Mouse (Mus musculus) testis, adult 2 months (tissue): ENCODE data around the gene Inpp4b. TPM values are rescaled to one million over a fixed set of nuclear protein-coding genes. Genes with fewer than 3 reads are reported as not detected.

Experiments used
- H3K27ac ChIP-seq: fragments of 200-500 bp; 2 replicates; pipeline ENCODE4 v1.5.1; 2012; ENCODE audit warnings: low read depth, low read length; ENCODE audit not compliant: control insufficient read depth, insufficient read depth
- H3K27me3 ChIP-seq: fragments of 200-500 bp; 2 replicates; pipeline ENCODE4 v1.6.1; 2012; ENCODE audit warnings: mild to moderate bottlenecking, low read length, moderate library complexity; ENCODE audit not compliant: control insufficient read depth, insufficient read depth
- H3K36me3 ChIP-seq: fragments of 200-500 bp; 2 replicates; pipeline ENCODE4 v1.6.1; 2012; ENCODE audit warnings: mild to moderate bottlenecking, low read length; ENCODE audit not compliant: control insufficient read depth, insufficient read depth
- H3K4me1 ChIP-seq: fragments of 200-500 bp; 2 replicates; pipeline ENCODE4 v1.6.1; 2012; ENCODE audit warnings: low read length; ENCODE audit not compliant: control insufficient read depth, insufficient read depth
- H3K4me3 ChIP-seq: fragments of 200-500 bp; 2 replicates; pipeline ENCODE4 v1.5.1; 2012; ENCODE audit warnings: low read depth, mild to moderate bottlenecking, low read length, moderate library complexity, mixed read lengths; ENCODE audit not compliant: control insufficient read depth
- CTCF ChIP-seq: fragments of 200-500 bp; IDR thresholded peaks from 2 replicates; pipeline ENCODE4 v1.5.1; 2012; ENCODE audit warnings: low read depth, mild to moderate bottlenecking, inconsistent platforms, low read length, moderate library complexity; ENCODE audit not compliant: control insufficient read depth, insufficient read depth, insufficient replicate concordance
- POLR2A ChIP-seq: fragments of 200-500 bp; IDR thresholded peaks from 2 replicates; pipeline ENCODE4 v1.6.1; 2012; ENCODE audit warnings: low read depth, mild to moderate bottlenecking, inconsistent platforms, low read length, moderate library complexity; ENCODE audit not compliant: control insufficient read depth
- polyA plus RNA-seq: library from polyadenylated mRNA; depleted of rRNA; stranded (reverse); fragments of >200 nt; gene quantifications from 2 replicates; pipeline ENCODE4 v1.2.3, GENCODE M21; 2012; rRNA removed

Inpp4b gene
- polyA plus RNA-seq = 2.2 and 2.3 TPM in 2 replicates

DNA sequence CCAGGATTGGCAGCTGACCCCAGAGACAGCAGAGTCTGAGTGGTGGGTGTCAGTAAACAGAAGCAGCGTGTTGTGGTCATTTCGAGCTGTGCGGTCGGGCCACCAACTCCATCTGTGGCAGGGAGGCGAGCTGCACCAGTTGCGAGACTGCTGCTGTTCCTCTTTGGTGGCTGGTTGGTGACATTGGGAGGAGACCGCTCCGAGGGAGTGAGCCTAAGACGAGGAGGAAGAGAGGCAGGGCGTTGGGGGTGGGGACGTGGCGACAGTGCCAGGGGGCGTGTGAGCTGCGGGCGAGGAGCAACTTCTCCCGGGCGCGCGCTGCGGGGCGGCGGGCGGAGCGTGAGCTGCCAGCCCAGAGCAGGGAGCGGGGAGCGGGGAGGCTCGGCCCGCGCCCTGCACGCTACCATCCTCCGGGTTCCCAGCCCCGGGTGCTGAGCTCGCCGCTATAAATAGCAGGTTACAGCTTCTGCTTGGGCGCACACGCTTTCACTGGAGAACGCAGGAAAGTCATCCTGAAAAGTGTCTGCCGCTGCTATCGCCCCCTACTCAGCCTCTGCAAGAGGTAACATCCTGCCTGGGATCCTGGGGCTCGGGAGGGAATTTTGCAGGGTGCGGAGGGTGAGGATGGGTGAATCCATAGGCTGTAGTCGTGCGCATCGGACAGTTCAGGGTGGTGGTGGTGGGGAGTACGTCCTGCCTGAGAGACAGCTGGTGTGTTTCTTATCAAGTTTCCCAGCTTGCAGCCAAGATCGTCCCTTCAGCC is at the start of gene Inpp4b:
Inpp4b (plus strand) TSS at position 321 of the 763 bp plus-strand sequence.
- Histone ChIP-seq H3K27me3 (no peaks in the 10 kb centered on the region), H3K4me1 (peaks cover 7% of the 10 kb centered on the region; the same call in 1 of the 2 replicates), H3K27ac (no peak within 1 kb of the TSS), H3K4me3 (peak within 1 kb of the TSS; percentile 18), H3K36me3 (no peaks in the 10 kb centered on the region)
- TF ChIP-seq CTCF = no peak
- TF ChIP-seq POLR2A = no peak

DNA sequence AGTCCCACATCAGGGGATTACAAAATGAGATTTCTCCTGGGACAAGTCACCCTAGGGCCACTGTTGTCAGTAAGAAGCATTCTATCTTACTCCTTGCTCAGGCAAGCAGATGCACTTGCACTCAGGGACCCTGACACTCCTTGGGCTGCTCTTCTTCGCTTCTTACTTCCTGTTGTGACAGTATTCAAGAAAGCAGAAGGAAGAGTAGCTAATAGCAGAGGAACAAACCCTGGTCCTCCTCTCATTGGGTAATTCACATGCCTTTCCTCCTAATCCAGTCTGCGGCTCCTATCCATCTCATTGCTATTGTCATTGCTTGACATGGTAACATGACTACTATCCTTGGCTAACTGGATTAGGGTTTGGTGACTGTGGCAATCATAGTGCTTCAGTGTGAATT is 7.1 kb upstream of the Inpp4b start:
- TF ChIP-seq POLR2A (no peak), CTCF (no peak)

DNA sequence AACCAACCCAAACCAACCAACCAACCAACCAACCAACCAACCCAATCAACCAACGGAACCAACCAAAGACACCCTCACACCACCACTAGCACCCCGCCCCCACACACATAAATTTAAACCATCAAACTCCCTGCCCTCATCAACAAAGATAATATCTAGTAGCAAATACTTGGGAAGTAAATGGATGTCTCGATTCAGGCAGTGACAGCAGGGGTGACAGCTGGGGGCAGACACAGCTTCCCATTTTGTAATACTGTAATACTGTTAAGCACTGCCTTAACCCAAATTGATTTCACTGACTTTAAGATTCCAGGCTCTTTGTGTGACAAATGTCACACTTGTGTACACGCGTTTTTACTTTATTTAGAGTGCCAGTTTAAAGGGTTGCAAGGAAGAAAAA is 1.2 kb upstream of the Inpp4b start:
- no peak for TF ChIP-seq CTCF
- TF ChIP-seq POLR2A = no peak
- Histone ChIP-seq H3K4me1 (peaks cover 7% of the 10 kb centered on the region; the same call in 1 of the 2 replicates), H3K27ac (no peak overlapping the region), H3K36me3 (no peaks in the 10 kb centered on the region), H3K4me3 (no peak overlapping the region), H3K27me3 (no peaks in the 10 kb centered on the region)

More for the DNA sequence above, 7.1 kb upstream of the Inpp4b start:
- Histone ChIP-seq H3K27ac (no peak overlapping the region), H3K27me3 (no peaks in the 10 kb centered on the region), H3K4me3 (no peak overlapping the region), H3K4me1 (no peaks in the 10 kb centered on the region), H3K36me3 (no peaks in the 10 kb centered on the region)

DNA sequence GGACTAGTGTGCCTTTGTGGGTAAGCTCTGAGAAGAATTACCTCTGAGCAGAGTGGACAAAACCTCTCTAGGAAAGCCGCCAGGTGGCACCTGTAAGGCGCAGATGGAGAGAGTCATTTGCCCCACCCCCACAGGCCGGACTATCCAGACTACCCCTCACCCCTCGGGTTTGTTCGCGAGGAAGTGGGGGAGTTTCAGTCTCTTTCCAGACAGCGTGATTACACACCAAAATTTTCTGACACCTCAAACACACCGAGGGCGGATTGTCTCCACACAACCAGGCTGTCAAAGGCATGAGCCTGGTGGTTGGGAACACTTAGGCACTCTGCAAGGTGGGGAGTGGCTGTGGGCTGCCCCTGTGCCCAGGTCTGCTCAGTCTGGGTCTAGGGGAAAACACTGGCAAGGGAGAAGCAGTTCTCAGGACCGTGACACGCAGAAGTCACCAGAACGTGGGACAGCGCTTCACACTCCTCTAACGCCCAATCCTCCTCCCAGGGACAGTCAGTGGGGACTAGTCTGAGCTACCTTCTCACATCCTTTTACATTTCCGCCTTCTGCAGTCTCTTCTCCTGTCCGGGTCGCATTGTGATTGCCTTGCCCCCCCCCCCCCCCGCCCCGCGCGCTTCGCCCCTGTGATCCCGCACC is 643 bp upstream of the Inpp4b start:
- Histone ChIP-seq H3K36me3 (no peaks in the 10 kb centered on the region), H3K4me1 (peaks cover 7% of the 10 kb centered on the region; the same call in 1 of the 2 replicates), H3K4me3 (no peak overlapping the region), H3K27me3 (no peaks in the 10 kb centered on the region), H3K27ac (no peak overlapping the region)
- no peak for TF ChIP-seq CTCF
- TF ChIP-seq POLR2A = no peak

DNA sequence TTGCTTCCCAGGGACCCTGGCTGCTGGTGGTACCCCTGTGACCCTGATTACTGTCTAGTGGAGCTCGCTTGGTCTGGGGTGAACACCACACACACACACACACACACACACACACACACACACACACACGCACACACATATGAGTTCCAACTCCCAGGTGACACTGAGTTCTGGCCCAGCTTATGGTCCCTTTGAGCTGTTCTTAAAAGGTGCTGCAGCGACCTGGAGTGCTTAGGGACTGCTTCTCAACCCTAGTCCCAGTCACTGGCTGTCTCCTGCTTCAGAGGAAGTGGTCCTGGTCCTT is 595 bp downstream of the Inpp4b start:
- Histone ChIP-seq H3K27ac (no peak overlapping the region), H3K4me3 (no peak overlapping the region), H3K4me1 (peaks cover 7% of the 10 kb centered on the region; the same call in 1 of the 2 replicates), H3K36me3 (no peaks in the 10 kb centered on the region), H3K27me3 (no peaks in the 10 kb centered on the region)
- TF ChIP-seq CTCF (no peak), POLR2A (no peak)

DNA sequence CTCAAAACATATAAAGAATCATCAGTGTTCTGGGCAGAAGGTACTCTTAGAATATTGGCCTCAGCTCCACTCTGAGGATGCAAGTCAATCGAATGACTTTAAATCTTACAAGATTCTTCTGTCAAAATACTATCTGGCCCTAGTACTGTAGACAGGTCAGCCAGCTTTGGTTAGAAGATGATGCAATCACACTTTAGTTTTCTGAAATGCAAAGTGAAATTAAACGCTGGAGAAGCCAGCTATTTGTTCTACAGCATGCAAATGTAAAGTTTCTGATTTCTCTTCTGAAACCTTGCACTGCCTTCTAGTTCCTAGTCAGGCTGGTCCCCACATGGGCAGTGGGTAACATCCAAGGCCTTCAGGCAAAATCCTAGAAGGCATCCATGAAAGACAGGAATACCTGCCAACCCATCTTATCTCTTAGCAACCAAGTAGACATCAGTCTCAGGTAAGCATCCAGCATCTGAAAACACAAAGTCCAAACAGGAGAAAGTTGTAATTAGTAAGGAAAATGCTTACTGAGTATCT is 2.9 kb downstream of the Inpp4b start:
- TF ChIP-seq POLR2A (no peak), CTCF (no peak)
- Histone ChIP-seq H3K4me3 (no peak overlapping the region), H3K27me3 (no peaks in the 10 kb centered on the region), H3K27ac (no peak overlapping the region), H3K36me3 (no peaks in the 10 kb centered on the region), H3K4me1 (peaks cover 7% of the 10 kb centered on the region; the same call in 1 of the 2 replicates)

DNA sequence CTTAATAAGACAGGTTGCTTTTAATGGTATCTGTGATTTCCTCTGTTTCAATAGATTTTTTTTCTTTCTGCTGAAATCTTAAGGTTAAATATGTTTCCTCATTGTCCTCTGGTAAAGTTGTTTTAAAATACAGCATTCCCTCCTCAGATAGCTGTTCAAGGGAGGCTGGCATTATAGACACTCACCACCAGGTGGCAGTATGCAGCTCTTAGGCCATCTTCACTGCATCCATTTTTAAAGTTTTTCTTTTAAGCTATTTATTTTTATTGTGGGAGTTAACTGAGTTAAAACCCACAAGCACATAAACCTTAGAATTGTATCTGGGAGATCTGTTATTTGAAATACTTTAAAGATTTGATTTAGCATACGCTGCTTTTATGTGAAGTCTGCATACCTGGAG is 7.1 kb downstream of the Inpp4b start:
- no peak for TF ChIP-seq POLR2A
- TF ChIP-seq CTCF = no peak
- Histone ChIP-seq H3K36me3 (no peaks in the 10 kb centered on the region), H3K27me3 (no peaks in the 10 kb centered on the region), H3K27ac (no peak overlapping the region), H3K4me1 (no peaks in the 10 kb centered on the region), H3K4me3 (no peak overlapping the region)

DNA sequence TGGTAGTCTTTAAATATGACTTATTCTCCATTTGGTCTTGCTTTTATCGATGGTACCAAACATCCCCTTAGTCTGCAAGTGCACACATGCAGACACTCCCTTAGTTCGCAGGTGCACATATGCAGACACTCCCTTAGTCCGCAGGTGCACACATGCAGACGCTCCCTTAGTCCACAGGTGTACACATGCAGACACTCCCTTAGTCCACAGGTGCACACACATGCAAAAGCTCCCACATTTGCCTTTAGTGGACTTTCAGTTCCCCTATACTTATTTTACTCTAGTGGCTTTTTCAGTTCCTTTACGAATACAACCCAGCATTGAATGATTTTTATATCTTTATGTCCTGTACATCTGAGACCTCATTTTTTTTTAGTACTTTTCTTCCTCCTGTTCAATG is 11.1 kb downstream of the Inpp4b start:
- H3K27me3 ChIP-seq = no peaks in the 10 kb centered on the region
- H3K36me3 ChIP-seq = no peaks in the 10 kb centered on the region
- H3K27ac ChIP-seq = no peak overlapping the region
- no peak for TF ChIP-seq POLR2A
- no peak for TF ChIP-seq CTCF
- no peak overlapping the region for H3K4me3 ChIP-seq
- no peaks in the 10 kb centered on the region for H3K4me1 ChIP-seq
